In genomic region chr6:38840380-38840779, GRCm38 (mm10) we compare ENCODE assay signal across 12 mouse cellular contexts. TPM values are rescaled to one million over a fixed set of nuclear protein-coding genes. Genes with fewer than 3 reads are reported as not detected.
DNase-seq lines count a peak whose midpoint lies in the region; ATAC-seq lines count a peak whose summit lies in the region.
"Had no signal": no experiment of that assay in that cellular context is flagged by ENCODE, and none has a peak within 500 bp of the region (broad histone marks: within the 10 kb centered on the region; RNA-seq: fewer than 3 reads in every experiment).

No protein-coding gene starts in this region.

- H3K4me1 ChIP-seq in forebrain, embryonic 15.5 days = peaks cover 19% of the 10 kb centered on the region
- no peaks in the 10 kb centered on the region for H3K4me1 ChIP-seq in forebrain, embryonic 11.5 days (replicated peaks; ENCODE audit: control insufficient read depth, insufficient read depth, low read length)
- peaks cover 1% of the 10 kb centered on the region; the same call in 1 of the 2 replicates for H3K4me1 ChIP-seq in neural tube, embryonic 11.5 days (ENCODE audit: control insufficient read depth, insufficient read depth, low read length)

- WGBS in forebrain, embryonic 15.5 days = 45% methylated on average over 2 of the region's 2 CpGs
- 87% methylated on average over 2 of the region's 2 CpGs for WGBS in forebrain, embryonic 11.5 days
- 89% methylated on average over 2 of the region's 2 CpGs for WGBS in neural tube, embryonic 11.5 days

- H3K9me3 ChIP-seq in forebrain, embryonic 15.5 days = no peaks in the 10 kb centered on the region
- no peaks in the 10 kb centered on the region for H3K9me3 ChIP-seq in forebrain, embryonic 11.5 days (ENCODE audit: control insufficient read depth, low read length)
- H3K9me3 ChIP-seq in neural tube, embryonic 11.5 days (ENCODE audit: control insufficient read depth, low read length) = no peaks in the 10 kb centered on the region
- H3K9me3 ChIP-seq: embryonic facial prominence, embryonic 10.5 days had no signal

- no peak overlapping the region for H3K4me2 ChIP-seq in forebrain, embryonic 15.5 days (replicated peaks)
- no peak overlapping the region for H3K4me2 ChIP-seq in forebrain, embryonic 11.5 days (ENCODE audit: low read depth, low read length, severe bottlenecking)
- H3K4me2 ChIP-seq in neural tube, embryonic 11.5 days (ENCODE audit: low read depth) = no peak overlapping the region

- H3K9ac ChIP-seq in forebrain, embryonic 15.5 days (replicated peaks) = no peak overlapping the region
- H3K9ac ChIP-seq in forebrain, embryonic 11.5 days (ENCODE audit: low read length) = no peak overlapping the region
- H3K9ac ChIP-seq in neural tube, embryonic 11.5 days (ENCODE audit: low read length) = no peak overlapping the region

- H3K27me3 ChIP-seq in forebrain, embryonic 15.5 days = no peaks in the 10 kb centered on the region
- H3K27me3 ChIP-seq in forebrain, embryonic 11.5 days (ENCODE audit: control insufficient read depth, insufficient read depth, low read length) = no peaks in the 10 kb centered on the region
- no peaks in the 10 kb centered on the region for H3K27me3 ChIP-seq in neural tube, embryonic 11.5 days (ENCODE audit: control insufficient read depth, insufficient read depth, low read length)
- H3K27me3 ChIP-seq: CH12.LX had no signal

- H3K4me3 ChIP-seq in forebrain, embryonic 15.5 days = no peak overlapping the region
- H3K4me3 ChIP-seq in forebrain, embryonic 11.5 days (ENCODE audit: low read depth, low read length) = no peak overlapping the region
- H3K4me3 ChIP-seq in neural tube, embryonic 11.5 days (ENCODE audit: low read depth, low read length) = no peak overlapping the region
- H3K4me3 ChIP-seq: embryonic facial prominence, embryonic 10.5 days had no signal

- no peak for DNase-seq in forebrain, embryonic 11.5 days (ENCODE audit: low spot score)
- DNase-seq in neural tube, embryonic 11.5 days (ENCODE audit: low spot score) = peak; percentile 8
- DNase-seq in neural tube, embryonic 10.5 days (ENCODE audit: extremely low spot score, low spot score) = no peak
- peak; percentile 44 for DNase-seq in gastrocnemius, adult 18-20 months (ENCODE audit: low spot score)
- peak; percentile 84 for DNase-seq in left cerebral cortex, postnatal 4 days
- no peak for DNase-seq in c-Kit-positive CD71-positive TER-119-positive erythroid progenitor cells, embryonic 14.5 days (ENCODE audit: low spot score)
- no peak for DNase-seq in urinary bladder, postnatal 4 days (ENCODE audit: low spot score in 2 of 2)
- DNase-seq: lung, postnatal 14 days; thymus, postnatal 4 days had no signal

- intact Hi-C loops in left cerebral cortex, postnatal 4 days (cut with DNase I) = no loop called here

- no peaks in the 10 kb centered on the region for H3K36me3 ChIP-seq in forebrain, embryonic 15.5 days
- no peaks in the 10 kb centered on the region for H3K36me3 ChIP-seq in forebrain, embryonic 11.5 days (ENCODE audit: control insufficient read depth, insufficient read depth, low read length)
- H3K36me3 ChIP-seq in neural tube, embryonic 11.5 days (ENCODE audit: control insufficient read depth, insufficient read depth, low read length) = no peaks in the 10 kb centered on the region; the same call in 1 of the 2 replicates

- ATAC-seq in forebrain, embryonic 15.5 days (replicated peaks) = no peak
- no peak for ATAC-seq in forebrain, embryonic 11.5 days (replicated peaks; ENCODE audit: low FRiP score)
- no peak for ATAC-seq in neural tube, embryonic 11.5 days (ENCODE audit: insufficient read depth, low FRiP score, low TSS enrichment)

- H3K27ac ChIP-seq in forebrain, embryonic 15.5 days (replicated peaks) = 0 out of 2 replicates have a peak overlapping the region, but pooled peaks have one; percentile 25
- no peak overlapping the region for H3K27ac ChIP-seq in forebrain, embryonic 11.5 days (ENCODE audit: low read depth, low read length)
- no peak overlapping the region for H3K27ac ChIP-seq in neural tube, embryonic 11.5 days (ENCODE audit: low read depth, low read length)
- H3K27ac ChIP-seq: embryonic facial prominence, embryonic 10.5 days had no signal

RNA-seq across cellular contexts. Expression of gene Tbxas1, which starts 34.8 kb away (rescaled TPM):
- polyA plus RNA-seq in forebrain, embryonic 15.5 days (2015; fragmentation: Nextera tagmentation; extraction: Ambion mirVana) = 1.2 and 1.8 TPM in 2 replicates
- 1.4 and 1.5 TPM in 2 replicates for polyA plus RNA-seq in forebrain, embryonic 11.5 days (2014; fragmentation: Nextera tagmentation; extraction: Ambion mirVana)
- 1.5 and 2.8 TPM in 2 replicates for polyA plus RNA-seq in neural tube, embryonic 11.5 days (2014; fragmentation: Nextera tagmentation; extraction: Ambion mirVana)
- total RNA-seq in gastrocnemius, adult 18-20 months (2021) = under 1 TPM; 0.48 to 0.69 TPM
- total RNA-seq in left cerebral cortex, postnatal 4 days (2021) = 1 to 10 TPM; 1.3 to 1.4 TPM
- total RNA-seq: CH12.LX had no signal

RNA-seq across cellular contexts. Expression of gene Hipk2, which starts 35.6 kb away (rescaled TPM):
- polyA plus RNA-seq in forebrain, embryonic 15.5 days (2015; fragmentation: Nextera tagmentation; extraction: Ambion mirVana) = 29.2 and 29.7 TPM in 2 replicates
- 31.0 and 33.5 TPM in 2 replicates for polyA plus RNA-seq in forebrain, embryonic 11.5 days (2014; fragmentation: Nextera tagmentation; extraction: Ambion mirVana)
- polyA plus RNA-seq in neural tube, embryonic 11.5 days (2014; fragmentation: Nextera tagmentation; extraction: Ambion mirVana) = 26.7 and 30.6 TPM in 2 replicates
- total RNA-seq in gastrocnemius, adult 18-20 months (2021) = 10 to 100 TPM; 74.6 to 99.1 TPM
- 10 to 100 TPM; 54.6 to 55.5 TPM for total RNA-seq in left cerebral cortex, postnatal 4 days (2021)

Comparison
In these comparisons a context has a peak if more than half of its experiments do, and no peak if none do; other contexts are left out.
1. DNase-seq: peak in neural tube, embryonic 11.5 days (single experiment), gastrocnemius, adult 18-20 months (single experiment) and left cerebral cortex, postnatal 4 days (single experiment); none in forebrain, embryonic 11.5 days (single experiment), neural tube, embryonic 10.5 days (single experiment), c-Kit-positive CD71-positive TER-119-positive erythroid progenitor cells, embryonic 14.5 days (single experiment) and urinary bladder, postnatal 4 days (0 of 2).